Mouse (Mus musculus): ENCODE data around the gene Gm45140. TPM values are rescaled to one million over a fixed set of nuclear protein-coding genes. Genes with fewer than 3 reads are reported as not detected.

Gm45140 gene
- polyA plus RNA-seq, 1 experiment from 2014 or later = 2.6 TPM

DNA sequence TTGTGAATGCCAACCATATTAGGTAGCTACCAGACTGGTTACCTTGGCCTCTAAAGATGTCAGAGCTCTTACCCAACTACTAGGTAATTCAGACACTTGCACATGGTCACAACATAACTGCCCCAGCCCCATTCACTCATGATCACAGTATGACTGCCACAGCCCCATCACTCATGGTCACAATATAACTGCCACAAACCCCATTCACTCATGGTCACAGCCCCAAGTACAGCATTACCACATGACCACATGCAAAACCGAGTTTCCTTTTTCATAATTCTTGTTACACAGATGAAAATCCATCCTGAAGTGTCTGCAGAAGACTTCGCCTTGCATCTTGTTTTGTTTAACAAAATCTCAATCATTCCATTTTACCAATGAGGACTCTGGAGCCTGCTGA lies 87.5 kb downstream of the Gm45140 start:
- no peak overlapping the region for H3K4me3 ChIP-seq (ENCODE audit: low read length)
- H3K4me1 ChIP-seq (ENCODE audit: control insufficient read depth, insufficient read depth, low read length) = no peaks in the 10 kb centered on the region
- 78% methylated on average over 2 of the region's 2 CpGs for WGBS
- no peak overlapping the region for H3K4me2 ChIP-seq (ENCODE audit: low read depth, low read length)
- H3K27me3 ChIP-seq (ENCODE audit: control insufficient read depth, insufficient read depth, low read length) = no peaks in the 10 kb centered on the region
- no peaks in the 10 kb centered on the region for H3K9me3 ChIP-seq (replicated peaks; ENCODE audit: control insufficient read depth, low read length)
- no peak overlapping the region for H3K9ac ChIP-seq (ENCODE audit: low read length)
- no peak for ATAC-seq (replicated peaks; ENCODE audit: extremely low read depth, insufficient read depth, low FRiP score)
- H3K27ac ChIP-seq (ENCODE audit: low read length) = no peak overlapping the region
- no peaks in the 10 kb centered on the region for H3K36me3 ChIP-seq (ENCODE audit: control insufficient read depth, insufficient read depth)

DNA sequence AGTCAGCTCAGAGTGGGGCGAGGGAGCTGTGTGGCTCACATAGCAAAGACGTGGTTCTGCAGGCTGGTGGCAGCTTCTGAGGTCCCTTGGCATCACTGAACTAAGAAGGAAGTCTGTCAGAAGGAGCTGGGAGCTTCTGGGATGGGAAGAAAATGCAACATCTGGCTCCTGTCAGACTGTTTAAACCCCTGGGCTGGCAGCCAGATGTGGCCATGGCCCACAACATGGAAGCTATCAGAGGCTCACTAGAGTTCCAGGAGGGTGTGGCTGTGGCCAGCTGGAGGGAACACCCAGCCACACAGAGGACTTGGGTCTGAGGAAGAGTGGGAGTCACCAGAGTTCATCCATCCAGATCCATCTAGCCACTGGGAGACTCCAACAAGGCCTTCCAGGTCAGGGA lies 88.7 kb downstream of the Gm45140 start:
- Histone ChIP-seq H3K27ac (ENCODE audit: low read length) (no peak overlapping the region), H3K4me2 (ENCODE audit: low read depth, low read length) (no peak overlapping the region), H3K36me3 (ENCODE audit: control insufficient read depth, insufficient read depth) (no peaks in the 10 kb centered on the region), H3K9ac (ENCODE audit: low read length) (no peak overlapping the region), H3K4me1 (ENCODE audit: control insufficient read depth, insufficient read depth, low read length) (no peaks in the 10 kb centered on the region), H3K9me3 (replicated peaks; ENCODE audit: control insufficient read depth, low read length) (no peaks in the 10 kb centered on the region), H3K4me3 (ENCODE audit: low read length) (no peak overlapping the region), H3K27me3 (ENCODE audit: control insufficient read depth, insufficient read depth, low read length) (no peaks in the 10 kb centered on the region)
- no peak for ATAC-seq (replicated peaks; ENCODE audit: extremely low read depth, insufficient read depth, low FRiP score)
- 62% methylated on average over 2 of the region's 2 CpGs for WGBS

DNA sequence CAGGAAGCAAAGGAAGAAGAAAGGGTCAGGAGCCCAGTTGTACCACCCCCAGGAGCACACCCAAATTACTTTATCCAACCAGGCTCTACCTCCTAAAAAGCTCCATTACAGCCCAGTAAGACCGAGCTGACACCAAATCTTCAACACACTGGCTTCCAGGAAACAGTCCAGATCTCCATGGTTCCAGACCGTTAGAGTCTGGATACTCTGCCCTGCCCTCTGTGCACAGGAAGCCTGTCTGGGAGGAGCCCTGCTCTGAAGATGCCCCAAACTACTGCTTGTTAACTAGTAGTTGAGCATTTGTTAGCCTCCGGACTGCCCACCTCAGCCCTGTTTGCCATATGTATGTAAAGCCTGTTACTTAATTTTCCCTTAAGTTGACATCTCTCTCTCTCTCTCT lies 89.5 kb downstream of the Gm45140 start:
- H3K4me2 ChIP-seq (ENCODE audit: low read depth, low read length) = no peak overlapping the region
- H3K9ac ChIP-seq (ENCODE audit: low read length) = no peak overlapping the region
- H3K4me1 ChIP-seq (ENCODE audit: control insufficient read depth, insufficient read depth, low read length) = no peaks in the 10 kb centered on the region
- H3K27ac ChIP-seq (ENCODE audit: low read length) = no peak overlapping the region
- no peaks in the 10 kb centered on the region for H3K36me3 ChIP-seq (ENCODE audit: control insufficient read depth, insufficient read depth)
- H3K27me3 ChIP-seq (ENCODE audit: control insufficient read depth, insufficient read depth, low read length) = no peaks in the 10 kb centered on the region
- no peak overlapping the region for H3K4me3 ChIP-seq (ENCODE audit: low read length)
- H3K9me3 ChIP-seq (replicated peaks; ENCODE audit: control insufficient read depth, low read length) = no peaks in the 10 kb centered on the region
- 47% methylated on average over 3 of the region's 3 CpGs for WGBS
- no peak for ATAC-seq (replicated peaks; ENCODE audit: extremely low read depth, insufficient read depth, low FRiP score)

DNA sequence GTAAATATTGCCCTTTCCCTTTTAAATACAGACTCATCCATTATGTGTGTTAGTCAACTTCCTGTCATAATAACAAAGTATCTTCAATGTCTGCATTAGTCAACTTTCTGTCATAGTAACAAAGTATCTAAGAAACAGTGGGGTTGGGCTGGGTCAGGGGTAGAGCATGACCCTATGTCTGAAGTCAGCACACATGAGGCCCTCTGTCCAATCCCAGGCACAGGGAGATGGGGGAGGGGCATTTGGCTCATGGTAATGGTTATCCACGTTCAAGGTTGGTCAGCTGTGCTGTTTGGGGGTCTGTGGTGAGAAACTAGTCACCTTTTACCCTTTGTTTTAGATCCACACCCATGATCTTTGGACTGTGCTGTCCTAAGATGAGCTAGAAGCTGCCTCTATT lies 90.3 kb downstream of the Gm45140 start:
- no peak for ATAC-seq (replicated peaks; ENCODE audit: extremely low read depth, insufficient read depth, low FRiP score)
- H3K4me2 ChIP-seq (ENCODE audit: low read depth, low read length) = no peak overlapping the region
- H3K4me1 ChIP-seq (ENCODE audit: control insufficient read depth, insufficient read depth, low read length) = no peaks in the 10 kb centered on the region; the same call in 1 of the 2 replicates
- H3K9ac ChIP-seq (ENCODE audit: low read length) = no peak overlapping the region
- H3K27ac ChIP-seq (ENCODE audit: low read length) = no peak overlapping the region
- H3K27me3 ChIP-seq (ENCODE audit: control insufficient read depth, insufficient read depth, low read length) = no peaks in the 10 kb centered on the region
- 17% methylated on average over 1 of the region's 1 CpGs for WGBS
- no peak overlapping the region for H3K4me3 ChIP-seq (ENCODE audit: low read length)
- no peaks in the 10 kb centered on the region for H3K9me3 ChIP-seq (replicated peaks; ENCODE audit: control insufficient read depth, low read length)
- H3K36me3 ChIP-seq (ENCODE audit: control insufficient read depth, insufficient read depth) = no peaks in the 10 kb centered on the region

DNA sequence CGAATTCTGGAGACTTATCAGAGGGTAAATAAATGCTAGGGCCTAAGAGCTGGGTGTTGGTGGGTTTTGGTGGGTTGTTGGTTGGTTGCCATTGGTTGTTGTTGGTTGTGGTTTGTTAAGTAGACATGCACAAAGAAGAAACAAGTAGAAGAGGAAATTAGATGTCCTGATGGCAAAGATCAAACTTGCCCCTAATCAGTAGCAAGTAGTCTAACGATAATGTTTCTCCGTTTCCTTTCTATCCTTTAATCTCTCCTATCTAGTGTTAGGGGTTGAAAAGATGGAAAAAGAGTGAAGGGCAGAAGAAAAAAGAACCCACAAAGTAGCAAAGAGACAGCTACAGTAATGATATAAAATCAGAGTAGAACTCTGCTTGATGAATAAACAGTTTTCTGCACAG lies 91.0 kb downstream of the Gm45140 start:
- Histone ChIP-seq H3K4me3 (ENCODE audit: low read length) (no peak overlapping the region), H3K36me3 (ENCODE audit: control insufficient read depth, insufficient read depth) (no peaks in the 10 kb centered on the region), H3K27me3 (ENCODE audit: control insufficient read depth, insufficient read depth, low read length) (no peaks in the 10 kb centered on the region), H3K4me2 (ENCODE audit: low read depth, low read length) (no peak overlapping the region), H3K9me3 (replicated peaks; ENCODE audit: control insufficient read depth, low read length) (no peaks in the 10 kb centered on the region), H3K4me1 (ENCODE audit: control insufficient read depth, insufficient read depth, low read length) (peaks cover 4% of the 10 kb centered on the region; the same call in 1 of the 2 replicates), H3K27ac (ENCODE audit: low read length) (no peak overlapping the region), H3K9ac (ENCODE audit: low read length) (no peak overlapping the region)
- 68% methylated on average over 3 of the region's 3 CpGs for WGBS
- ATAC-seq (replicated peaks; ENCODE audit: extremely low read depth, insufficient read depth, low FRiP score) = no peak

DNA sequence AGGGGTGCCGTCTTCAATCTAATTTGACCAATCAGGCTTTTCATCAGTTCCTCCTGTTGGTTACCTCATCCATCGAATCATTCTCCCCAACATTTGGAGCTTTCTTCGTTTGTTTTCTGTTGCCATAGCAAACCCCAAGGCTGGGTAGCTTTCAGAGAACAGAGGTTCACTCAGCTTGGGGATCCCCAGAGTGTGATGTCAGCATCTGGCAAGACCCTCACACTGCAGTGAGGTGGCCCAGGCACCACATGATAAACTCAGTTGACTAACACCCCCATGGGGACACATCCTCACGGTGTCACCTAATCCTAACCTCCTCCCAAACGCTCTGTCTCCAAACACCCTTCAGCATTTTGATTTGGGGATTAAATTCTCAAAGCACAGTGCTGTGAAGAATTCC lies 92.3 kb downstream of the Gm45140 start:
- no peak overlapping the region for H3K9ac ChIP-seq (ENCODE audit: low read length)
- no peaks in the 10 kb centered on the region for H3K27me3 ChIP-seq (ENCODE audit: control insufficient read depth, insufficient read depth, low read length)
- WGBS = 69% methylated on average over 5 of the region's 5 CpGs
- no peaks in the 10 kb centered on the region for H3K9me3 ChIP-seq (replicated peaks; ENCODE audit: control insufficient read depth, low read length)
- no peak overlapping the region for H3K4me2 ChIP-seq (ENCODE audit: low read depth, low read length)
- H3K4me3 ChIP-seq (ENCODE audit: low read length) = no peak overlapping the region
- H3K27ac ChIP-seq (ENCODE audit: low read length) = no peak overlapping the region
- H3K36me3 ChIP-seq (ENCODE audit: control insufficient read depth, insufficient read depth) = no peaks in the 10 kb centered on the region
- H3K4me1 ChIP-seq (ENCODE audit: control insufficient read depth, insufficient read depth, low read length) = peaks cover 6% of the 10 kb centered on the region; the same call in 1 of the 2 replicates
- no peak for ATAC-seq (replicated peaks; ENCODE audit: extremely low read depth, insufficient read depth, low FRiP score)

DNA sequence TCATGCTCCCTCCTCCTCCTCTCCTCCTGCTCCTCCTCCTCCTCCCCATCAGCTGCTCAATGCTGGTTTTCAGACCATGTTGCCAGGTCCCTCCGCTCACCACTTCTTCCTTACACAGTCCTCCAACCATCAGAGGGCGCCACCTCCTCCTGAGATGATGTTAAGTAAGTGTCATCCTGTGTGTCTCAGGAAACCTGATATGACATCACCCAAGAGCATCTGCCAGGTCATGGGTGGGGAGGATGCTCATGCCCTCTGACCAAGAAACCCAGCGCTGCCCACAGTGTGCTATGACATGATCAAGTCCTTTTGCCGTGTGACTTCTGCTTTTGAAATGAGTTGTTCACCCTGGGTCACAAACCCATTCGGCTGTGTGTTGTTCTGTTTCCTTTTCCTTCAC lies 92.8 kb downstream of the Gm45140 start:
- Histone ChIP-seq H3K4me3 (ENCODE audit: low read length) (no peak overlapping the region), H3K27me3 (ENCODE audit: control insufficient read depth, insufficient read depth, low read length) (no peaks in the 10 kb centered on the region), H3K9me3 (replicated peaks; ENCODE audit: control insufficient read depth, low read length) (no peaks in the 10 kb centered on the region), H3K4me2 (ENCODE audit: low read depth, low read length) (no peak overlapping the region), H3K27ac (ENCODE audit: low read length) (no peak overlapping the region), H3K4me1 (ENCODE audit: control insufficient read depth, insufficient read depth, low read length) (peaks cover 6% of the 10 kb centered on the region; the same call in 1 of the 2 replicates), H3K36me3 (ENCODE audit: control insufficient read depth, insufficient read depth) (no peaks in the 10 kb centered on the region), H3K9ac (ENCODE audit: low read length) (no peak overlapping the region)
- ATAC-seq (replicated peaks; ENCODE audit: extremely low read depth, insufficient read depth, low FRiP score) = no peak
- 85% methylated on average over 5 of the region's 5 CpGs for WGBS

DNA sequence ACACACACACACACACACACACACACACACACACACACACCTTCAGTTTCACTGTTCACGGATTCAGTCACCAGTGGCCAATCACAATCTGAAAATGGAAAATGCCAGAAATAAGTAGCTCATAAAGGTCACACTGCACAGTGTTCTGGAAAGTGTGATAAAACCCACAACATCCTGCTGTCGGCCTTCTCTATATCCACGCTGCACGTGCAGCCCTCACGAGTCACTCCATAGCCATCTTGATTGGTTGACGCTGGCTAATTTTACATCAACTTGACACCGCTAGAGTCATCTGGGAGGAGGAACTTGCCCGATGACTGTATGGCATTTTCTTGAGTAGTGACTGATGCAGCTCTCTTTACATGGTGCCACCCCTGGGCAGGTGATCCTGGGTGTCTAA lies 93.6 kb downstream of the Gm45140 start:
- 64% methylated on average over 8 of the region's 8 CpGs for WGBS
- ATAC-seq (replicated peaks; ENCODE audit: extremely low read depth, insufficient read depth, low FRiP score) = no peak
- peaks cover 6% of the 10 kb centered on the region; the same call in 1 of the 2 replicates for H3K4me1 ChIP-seq (ENCODE audit: control insufficient read depth, insufficient read depth, low read length)
- H3K4me2 ChIP-seq (ENCODE audit: low read depth, low read length) = no peak overlapping the region
- H3K27me3 ChIP-seq (ENCODE audit: control insufficient read depth, insufficient read depth, low read length) = no peaks in the 10 kb centered on the region
- no peaks in the 10 kb centered on the region for H3K36me3 ChIP-seq (ENCODE audit: control insufficient read depth, insufficient read depth)
- no peaks in the 10 kb centered on the region for H3K9me3 ChIP-seq (replicated peaks; ENCODE audit: control insufficient read depth, low read length)
- no peak overlapping the region for H3K9ac ChIP-seq (ENCODE audit: low read length)
- H3K4me3 ChIP-seq (ENCODE audit: low read length) = no peak overlapping the region
- no peak overlapping the region for H3K27ac ChIP-seq (ENCODE audit: low read length)

DNA sequence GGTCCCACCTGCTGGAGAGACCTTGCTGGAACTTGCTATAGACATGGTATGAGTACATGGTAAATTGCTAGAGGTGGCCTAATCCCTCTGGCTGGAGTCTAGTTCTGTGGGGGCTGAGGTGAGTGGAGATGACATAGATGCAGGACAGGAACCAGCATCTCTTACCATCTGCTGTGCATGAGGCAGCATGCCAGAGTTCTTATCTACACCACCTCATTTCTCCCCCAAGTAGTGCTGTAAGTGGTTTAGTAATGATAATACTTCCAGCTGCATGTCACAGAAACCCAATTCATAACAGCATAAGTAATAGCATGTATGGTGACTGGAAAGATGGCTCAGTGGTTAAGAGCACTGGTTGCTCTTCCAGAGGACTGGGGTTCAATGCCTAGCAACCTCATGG lies 95.1 kb downstream of the Gm45140 start:
- H3K27ac ChIP-seq (ENCODE audit: low read length) = no peak overlapping the region
- peaks cover 6% of the 10 kb centered on the region; the same call in 1 of the 2 replicates for H3K4me1 ChIP-seq (ENCODE audit: control insufficient read depth, insufficient read depth, low read length)
- no peak overlapping the region for H3K4me3 ChIP-seq (ENCODE audit: low read length)
- no peak overlapping the region for H3K4me2 ChIP-seq (ENCODE audit: low read depth, low read length)
- ATAC-seq (replicated peaks; ENCODE audit: extremely low read depth, insufficient read depth, low FRiP score) = no peak
- no peaks in the 10 kb centered on the region for H3K36me3 ChIP-seq (ENCODE audit: control insufficient read depth, insufficient read depth)
- no peaks in the 10 kb centered on the region for H3K9me3 ChIP-seq (replicated peaks; ENCODE audit: control insufficient read depth, low read length)
- H3K9ac ChIP-seq (ENCODE audit: low read length) = no peak overlapping the region
- no peaks in the 10 kb centered on the region for H3K27me3 ChIP-seq (ENCODE audit: control insufficient read depth, insufficient read depth, low read length)

DNA sequence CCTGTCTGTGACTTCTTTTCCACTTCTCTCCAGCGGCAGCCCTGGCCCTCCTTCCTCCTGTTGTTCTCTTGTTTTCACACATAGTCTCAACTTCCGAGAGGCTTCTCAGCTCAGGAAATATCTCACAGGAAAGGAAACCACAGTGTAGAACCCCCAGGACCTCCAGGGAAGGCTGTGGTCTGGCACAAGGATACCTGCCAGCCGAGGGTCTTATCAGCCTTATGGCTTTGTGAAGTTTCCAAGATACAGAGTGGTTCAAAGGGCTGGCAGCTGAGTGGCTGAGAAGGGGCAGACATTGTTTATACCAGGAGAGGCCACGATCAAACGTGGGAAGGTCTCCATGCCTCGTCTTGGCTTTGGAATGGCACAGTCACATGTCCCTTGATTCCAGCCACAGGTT lies 95.7 kb downstream of the Gm45140 start:
- Histone ChIP-seq H3K27ac (ENCODE audit: low read length) (peak overlapping the region; percentile 52; the same call in 1 of the 2 replicates), H3K9me3 (replicated peaks; ENCODE audit: control insufficient read depth, low read length) (no peaks in the 10 kb centered on the region), H3K4me1 (ENCODE audit: control insufficient read depth, insufficient read depth, low read length) (peaks cover 6% of the 10 kb centered on the region; the same call in 1 of the 2 replicates), H3K4me2 (ENCODE audit: low read depth, low read length) (no peak overlapping the region), H3K36me3 (ENCODE audit: control insufficient read depth, insufficient read depth) (no peaks in the 10 kb centered on the region), H3K4me3 (ENCODE audit: low read length) (no peak overlapping the region), H3K9ac (ENCODE audit: low read length) (no peak overlapping the region), H3K27me3 (ENCODE audit: control insufficient read depth, insufficient read depth, low read length) (no peaks in the 10 kb centered on the region)
- WGBS = 30% methylated on average over 6 of the region's 6 CpGs
- ATAC-seq (replicated peaks; ENCODE audit: extremely low read depth, insufficient read depth, low FRiP score) = 0 out of 2 replicates have a peak, but pooled peaks have one; percentile 7
